Mouse (Mus musculus) liver, postnatal 0 days (tissue): ENCODE results near the gene Myo18b.

ENCODE experiments used
- CTCF ChIP-seq: sonication (generic); IDR thresholded peaks from 2 replicates; pipeline ENCODE4 v1.5.1; 2016; ENCODE audit warnings: antibody characterized with exemption, low read depth
- EP300 ChIP-seq: IDR thresholded peaks from 2 replicates; pipeline ENCODE4 v1.6.1; 2016; ENCODE audit warnings: antibody characterized with exemption, low read depth, mild to moderate bottlenecking

- TF ChIP-seq CTCF (no peak), EP300 (no peak)
Observed at GRCm38 (mm10) chr5:112696683-112697082, 199.5 kb downstream of the Myo18b start.
